Mouse (Mus musculus) E14TG2a.4 (cell line): ENCODE measurements around the gene Gm20388.

ENCODE experiments used
- CTCF ChIP-seq: conservative IDR thresholded peaks from 2 replicates; pipeline ENCODE4 v1.5.1; 2014; ENCODE audit warnings: low read length
- POU5F1 ChIP-seq: IDR thresholded peaks from 2 replicates; pipeline ENCODE4 v1.6.1; 2014; ENCODE audit warnings: low read length, borderline replicate concordance

- TF ChIP-seq CTCF (no peak), POU5F1 (no peak)
Observed at GRCm38 (mm10) chr8:122986501-122987184, 3076.0 kb downstream of the Gm20388 start.
